8 mouse cellular contexts compared by ENCODE assay signal in genomic region chr9:119067601-119068000, GRCm38 (mm10). TPM values are rescaled to one million over a fixed set of nuclear protein-coding genes. Genes with fewer than 3 reads are reported as not detected.
DNase-seq lines count a peak whose midpoint lies in the region; ATAC-seq and TF ChIP-seq lines count a peak whose summit lies in the region.
"Had no signal": no experiment of that assay in that cellular context is flagged by ENCODE, and none has a peak within 500 bp of the region (broad histone marks: within the 10 kb centered on the region; RNA-seq: fewer than 3 reads in every experiment).

No protein-coding gene starts in this region.

- DNase-seq in R1 (ENCODE audit: low read depth, low spot score) = peak; percentile 73
- DNase-seq in cerebellum, adult 11 months = peak; percentile 50
- DNase-seq in forebrain, postnatal 0 days = peak; percentile 86
- DNase-seq in left cerebral cortex, adult 2 months (ENCODE audit: extremely low spot score in 1 of 2, low spot score in 2 of 2) = peak; percentile 76 to 83
- DNase-seq in midbrain, embryonic 10.5 days (ENCODE audit: low spot score) = peak; percentile 74
- DNase-seq in right cerebral cortex, postnatal 4 days = peak; percentile 88

- peak; percentile 76 for ATAC-seq in forebrain, postnatal 0 days
- peak; percentile 71 for ATAC-seq in hindbrain, embryonic 15.5 days (ENCODE audit: low FRiP score, low read depth)

- no peak overlapping the region for H3K27ac ChIP-seq in forebrain, postnatal 0 days (ENCODE audit: low read depth, low read length)
- H3K27ac ChIP-seq in hindbrain, embryonic 15.5 days (replicated peaks) = no peak overlapping the region
- no peak overlapping the region for H3K27ac ChIP-seq in left cerebral cortex, adult 2 months
- H3K27ac ChIP-seq in midbrain, embryonic 10.5 days (replicated peaks) = no peak overlapping the region
- H3K27ac ChIP-seq: macrophage had no signal

- no peak overlapping the region for H3K9ac ChIP-seq in forebrain, postnatal 0 days
- no peak overlapping the region for H3K9ac ChIP-seq in hindbrain, embryonic 15.5 days

- H3K4me3 ChIP-seq in forebrain, postnatal 0 days (ENCODE audit: low read depth, low read length) = no peak overlapping the region
- no peak overlapping the region for H3K4me3 ChIP-seq in hindbrain, embryonic 15.5 days
- no peak overlapping the region for H3K4me3 ChIP-seq in left cerebral cortex, adult 2 months
- H3K4me3 ChIP-seq in midbrain, embryonic 10.5 days = no peak overlapping the region

- no peaks in the 10 kb centered on the region; the same call in 1 of the 2 replicates for H3K36me3 ChIP-seq in forebrain, postnatal 0 days (ENCODE audit: insufficient read depth)
- peaks cover 9% of the 10 kb centered on the region; the same call in 1 of the 2 replicates for H3K36me3 ChIP-seq in hindbrain, embryonic 15.5 days
- H3K36me3 ChIP-seq in midbrain, embryonic 10.5 days = peaks cover 16% of the 10 kb centered on the region; the same call in 1 of the 2 replicates

- WGBS in forebrain, postnatal 0 days = 6% methylated on average over 6 of the region's 6 CpGs
- WGBS in hindbrain, embryonic 15.5 days = 3% methylated on average over 6 of the region's 6 CpGs
- WGBS in midbrain, embryonic 10.5 days = 7% methylated on average over 6 of the region's 6 CpGs

- H3K4me2 ChIP-seq in forebrain, postnatal 0 days (ENCODE audit: low read depth) = no peak overlapping the region
- no peak overlapping the region for H3K4me2 ChIP-seq in hindbrain, embryonic 15.5 days

- no peaks in the 10 kb centered on the region for H3K27me3 ChIP-seq in forebrain, postnatal 0 days (ENCODE audit: insufficient read depth, low read length)
- no peaks in the 10 kb centered on the region for H3K27me3 ChIP-seq in hindbrain, embryonic 15.5 days
- no peaks in the 10 kb centered on the region for H3K27me3 ChIP-seq in midbrain, embryonic 10.5 days (ENCODE audit: low read depth, poor library complexity, severe bottlenecking)

- H3K4me1 ChIP-seq in forebrain, postnatal 0 days (ENCODE audit: insufficient read depth) = no peaks in the 10 kb centered on the region
- H3K4me1 ChIP-seq in hindbrain, embryonic 15.5 days (replicated peaks) = no peaks in the 10 kb centered on the region
- H3K4me1 ChIP-seq in midbrain, embryonic 10.5 days = peaks cover 24% of the 10 kb centered on the region

- no peaks in the 10 kb centered on the region for H3K9me3 ChIP-seq in forebrain, postnatal 0 days (ENCODE audit: low read length)
- H3K9me3 ChIP-seq in hindbrain, embryonic 15.5 days = no peaks in the 10 kb centered on the region
- no peaks in the 10 kb centered on the region for H3K9me3 ChIP-seq in midbrain, embryonic 10.5 days (replicated peaks)

- TF ChIP-seq CTCF in forebrain, postnatal 0 days (IDR thresholded peaks at IDR 0.05; ENCODE audit: low read depth) = peak; percentile 96
- peak; percentile 94 for TF ChIP-seq CTCF in left cerebral cortex, adult 2 months (IDR thresholded peaks at IDR 0.05)

- intact Hi-C loops in left cerebral cortex, adult 2 months (cut with DNase I) = loop anchor here (1.0 to 5.0 kb wide), 2 partner anchors 147 to 480 kb away; no protein-coding TSS in a partner anchor

RNA-seq across cellular contexts. Expression of gene Vill, which starts 15.0 kb away (rescaled TPM):
- total RNA-seq in forebrain, postnatal 0 days (2014; rRNA removed) = 3.3 and 6.5 TPM in 2 replicates
- 2.7 and 3.8 TPM in 2 replicates for polyA plus RNA-seq in forebrain, postnatal 0 days (2015; fragmentation: Nextera tagmentation; extraction: Ambion mirVana)
- polyA plus RNA-seq in hindbrain, embryonic 15.5 days (2015; fragmentation: Nextera tagmentation; extraction: Ambion mirVana) = 3.3 and 3.6 TPM in 2 replicates
- total RNA-seq in left cerebral cortex, adult 2 months (2021) = 1 to 10 TPM; 8.3 to 8.9 TPM
- polyA plus RNA-seq in midbrain, embryonic 10.5 days (2016; fragmentation: Nextera tagmentation; extraction: Ambion mirVana) = 10.5 and 11.3 TPM in 2 replicates

RNA-seq across cellular contexts. Expression of gene Plcd1, which starts 25.7 kb away (rescaled TPM):
- total RNA-seq in forebrain, postnatal 0 days (2014; rRNA removed) = 9.6 and 16.1 TPM in 2 replicates
- 8.2 and 11.3 TPM in 2 replicates for polyA plus RNA-seq in forebrain, postnatal 0 days (2015; fragmentation: Nextera tagmentation; extraction: Ambion mirVana)
- 20.1 and 20.3 TPM in 2 replicates for polyA plus RNA-seq in hindbrain, embryonic 15.5 days (2015; fragmentation: Nextera tagmentation; extraction: Ambion mirVana)
- total RNA-seq in left cerebral cortex, adult 2 months (2021) = 10 to 100 TPM; 15.2 to 16.2 TPM
- 21.8 and 29.2 TPM in 2 replicates for polyA plus RNA-seq in midbrain, embryonic 10.5 days (2016; fragmentation: Nextera tagmentation; extraction: Ambion mirVana)

RNA-seq across cellular contexts. Expression of gene Dlec1, which starts 34.7 kb away (rescaled TPM):
- 0.85 and 2.0 TPM in 2 replicates for total RNA-seq in forebrain, postnatal 0 days (2014; rRNA removed)
- 0.40 and 0.42 TPM in 2 replicates for polyA plus RNA-seq in forebrain, postnatal 0 days (2015; fragmentation: Nextera tagmentation; extraction: Ambion mirVana)
- polyA plus RNA-seq in hindbrain, embryonic 15.5 days (2015; fragmentation: Nextera tagmentation; extraction: Ambion mirVana) = 1.3 and 1.4 TPM in 2 replicates
- total RNA-seq in left cerebral cortex, adult 2 months (2021) = 1 to 10 TPM; 2.8 to 3.8 TPM
- polyA plus RNA-seq in midbrain, embryonic 10.5 days (2016; fragmentation: Nextera tagmentation; extraction: Ambion mirVana) = 0.58 and 0.82 TPM in 2 replicates
